ENCODE assay signal across 16 mouse cellular contexts in the genomic region with DNA sequence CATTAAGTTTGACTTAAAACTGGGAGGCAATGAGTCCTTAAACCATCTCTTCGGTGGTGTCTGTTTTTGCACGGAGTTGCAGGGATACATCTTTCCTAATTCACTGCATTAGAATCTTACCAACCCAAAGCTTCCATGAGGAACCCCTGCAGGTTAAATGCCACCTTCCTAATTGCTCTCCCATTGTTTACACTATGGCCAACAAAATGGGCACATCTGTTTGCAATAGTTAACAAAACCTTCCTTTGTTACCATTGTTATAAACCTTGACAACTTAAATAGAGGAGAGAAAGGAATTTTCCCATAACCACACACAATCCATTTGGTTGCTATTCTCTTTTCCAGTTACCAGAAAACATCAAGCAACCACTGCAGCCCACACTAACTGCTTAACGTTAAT. TPM values are rescaled to one million over a fixed set of nuclear protein-coding genes. Genes with fewer than 3 reads are reported as not detected.
"Had no signal": no experiment of that assay in that cellular context is flagged by ENCODE, and none has a peak within 500 bp of the region (broad histone marks: within the 10 kb centered on the region; RNA-seq: fewer than 3 reads in every experiment).

No protein-coding gene starts in this region.

- DNase-seq: cerebellum, postnatal 10 days; cerebellum, postnatal 14 days; cerebellum, postnatal 25 days; cerebellum, postnatal 36 days; embryo, embryonic 11 days; forebrain, postnatal 0 days; gastrocnemius, adult 2 months; gastrocnemius, postnatal 10 days; gastrocnemius, postnatal 14 days; gastrocnemius, postnatal 25 days; gastrocnemius, postnatal 36 days; heart, adult 11 months; heart, adult 18-20 months; heart, adult 2 months had no signal

RNA-seq across cellular contexts. Expression of a gene that starts 5.9 kb away (rescaled TPM):
- total RNA-seq: common myeloid progenitor, adult 5-6 weeks; granulocyte monocyte progenitor cell, adult 5-6 weeks had no signal
